In the genomic region with DNA sequence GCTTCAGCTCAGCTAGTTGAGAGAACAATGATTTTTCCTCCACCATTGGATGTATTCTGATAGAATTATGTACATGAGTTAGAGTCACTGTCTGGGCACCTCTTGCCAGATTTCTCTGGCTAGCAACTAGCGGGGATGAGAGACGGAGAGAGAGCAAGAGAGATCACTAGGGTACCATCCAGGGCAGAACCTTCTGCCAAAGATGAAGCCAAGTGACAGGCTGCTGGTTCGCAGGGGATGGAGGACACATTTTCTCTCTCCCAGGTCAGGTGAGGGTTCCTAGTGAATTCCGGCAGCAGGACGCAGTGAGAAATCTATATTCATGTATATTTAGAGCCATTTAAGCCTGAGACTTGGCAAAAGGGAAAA, we compare ENCODE assay signal across 14 mouse cellular contexts.
DNase-seq lines count a peak whose midpoint lies in the region; ATAC-seq lines count a peak whose summit lies in the region.
"Had no signal": no experiment of that assay in that cellular context is flagged by ENCODE, and none has a peak within 500 bp of the region (broad histone marks: within the 10 kb centered on the region; RNA-seq: fewer than 3 reads in every experiment).

No protein-coding gene starts in this region.

- H3K9ac ChIP-seq in intestine, embryonic 14.5 days (ENCODE audit: low read length): no peak overlapping the region
- H3K9ac ChIP-seq in intestine, embryonic 15.5 days: no peak overlapping the region
- H3K9ac ChIP-seq in forebrain, embryonic 14.5 days (ENCODE audit: low read length): peak overlapping the region; percentile 41; the same call in 1 of the 2 replicates
- peak overlapping the region; percentile 16 for H3K9ac ChIP-seq in hindbrain, embryonic 14.5 days
- no peak overlapping the region for H3K9ac ChIP-seq in midbrain, embryonic 15.5 days
- H3K9ac ChIP-seq: liver, embryonic 13.5 days had no signal

- H3K4me3 ChIP-seq in intestine, embryonic 14.5 days (ENCODE audit: low read depth, low read length): no peak overlapping the region
- no peak overlapping the region for H3K4me3 ChIP-seq in intestine, embryonic 15.5 days (replicated peaks)
- no peak overlapping the region for H3K4me3 ChIP-seq in forebrain, embryonic 14.5 days (ENCODE audit: low read depth, low read length)
- H3K4me3 ChIP-seq in hindbrain, embryonic 14.5 days (replicated peaks; ENCODE audit: low read length): no peak overlapping the region
- H3K4me3 ChIP-seq in midbrain, embryonic 15.5 days: no peak overlapping the region
- H3K4me3 ChIP-seq: liver, embryonic 13.5 days had no signal

- H3K9me3 ChIP-seq in intestine, embryonic 14.5 days (ENCODE audit: control insufficient read depth, low read length): no peaks in the 10 kb centered on the region
- no peaks in the 10 kb centered on the region for H3K9me3 ChIP-seq in intestine, embryonic 15.5 days
- no peaks in the 10 kb centered on the region for H3K9me3 ChIP-seq in forebrain, embryonic 14.5 days (replicated peaks; ENCODE audit: control insufficient read depth, low read length)
- H3K9me3 ChIP-seq in hindbrain, embryonic 14.5 days (ENCODE audit: control insufficient read depth, low read length): no peaks in the 10 kb centered on the region
- no peaks in the 10 kb centered on the region for H3K9me3 ChIP-seq in midbrain, embryonic 15.5 days
- H3K9me3 ChIP-seq: liver, embryonic 13.5 days had no signal

- WGBS in intestine, embryonic 14.5 days: 71% methylated on average over 5 of the region's 5 CpGs
- WGBS in intestine, embryonic 15.5 days: 71% methylated on average over 5 of the region's 5 CpGs
- WGBS in forebrain, embryonic 14.5 days: 47% methylated on average over 5 of the region's 5 CpGs
- WGBS in hindbrain, embryonic 14.5 days: 51% methylated on average over 5 of the region's 5 CpGs
- WGBS in midbrain, embryonic 15.5 days: 57% methylated on average over 5 of the region's 5 CpGs

- H3K27me3 ChIP-seq in intestine, embryonic 14.5 days (replicated peaks; ENCODE audit: control insufficient read depth, insufficient read depth, low read length): no peaks in the 10 kb centered on the region
- H3K27me3 ChIP-seq in intestine, embryonic 15.5 days (replicated peaks): no peaks in the 10 kb centered on the region
- H3K27me3 ChIP-seq in forebrain, embryonic 14.5 days (replicated peaks; ENCODE audit: control insufficient read depth, insufficient read depth, low read length): no peaks in the 10 kb centered on the region
- H3K27me3 ChIP-seq in hindbrain, embryonic 14.5 days (ENCODE audit: control insufficient read depth, insufficient read depth, low read length): no peaks in the 10 kb centered on the region
- H3K27me3 ChIP-seq in midbrain, embryonic 15.5 days (replicated peaks): 0 out of 2 replicates have a peak, but pooled peaks cover 3% of the 10 kb centered on the region
- H3K27me3 ChIP-seq: liver, embryonic 13.5 days had no signal

- H3K4me2 ChIP-seq in intestine, embryonic 14.5 days (ENCODE audit: low read length): peak overlapping the region; percentile 2; the same call in 1 of the 2 replicates
- no peak overlapping the region for H3K4me2 ChIP-seq in intestine, embryonic 15.5 days (replicated peaks)
- peak overlapping the region; percentile 43 for H3K4me2 ChIP-seq in forebrain, embryonic 14.5 days (ENCODE audit: low read length)
- H3K4me2 ChIP-seq in hindbrain, embryonic 14.5 days (replicated peaks): peak overlapping the region; percentile 41
- H3K4me2 ChIP-seq in midbrain, embryonic 15.5 days: peak overlapping the region; percentile 40
- H3K4me2 ChIP-seq: liver, embryonic 13.5 days had no signal

- no peak for DNase-seq in intestine, embryonic 14.5 days (ENCODE audit: low spot score)
- DNase-seq in forebrain, embryonic 14.5 days (ENCODE audit: low spot score): no peak
- DNase-seq in hindbrain, embryonic 14.5 days (ENCODE audit: low spot score): no peak
- DNase-seq in MN1 (ENCODE audit: low spot score): no peak
- DNase-seq in adrenal gland, postnatal 4 days (ENCODE audit: low spot score in 2 of 2): no peak
- DNase-seq in frontal cortex, postnatal 25 days (ENCODE audit: low spot score in 2 of 2): no peak
- DNase-seq: adrenal gland, postnatal 25 days; B cell, adult 2 months; kidney, adult 2 months; liver, embryonic 13.5 days; right cerebral cortex, postnatal 25 days had no signal

- no peak for ATAC-seq in intestine, embryonic 14.5 days (replicated peaks; ENCODE audit: low FRiP score, low TSS enrichment, low read depth)
- ATAC-seq in intestine, embryonic 15.5 days: no peak
- ATAC-seq in forebrain, embryonic 14.5 days: peak; percentile 13; the same call in 1 of the 2 replicates
- ATAC-seq in hindbrain, embryonic 14.5 days (ENCODE audit: low FRiP score): no peak
- no peak for ATAC-seq in midbrain, embryonic 15.5 days (replicated peaks)
- ATAC-seq: lung, postnatal 0 days had no signal

- H3K4me1 ChIP-seq in intestine, embryonic 14.5 days (replicated peaks; ENCODE audit: control insufficient read depth, insufficient read depth, low read length): peaks cover 16% of the 10 kb centered on the region; the same call in 1 of the 2 replicates
- H3K4me1 ChIP-seq in intestine, embryonic 15.5 days (replicated peaks): peaks cover 26% of the 10 kb centered on the region
- peaks cover 35% of the 10 kb centered on the region for H3K4me1 ChIP-seq in forebrain, embryonic 14.5 days (ENCODE audit: control insufficient read depth, insufficient read depth, low read length)
- H3K4me1 ChIP-seq in hindbrain, embryonic 14.5 days (replicated peaks; ENCODE audit: control insufficient read depth, insufficient read depth, low read length): peaks cover 41% of the 10 kb centered on the region
- H3K4me1 ChIP-seq in midbrain, embryonic 15.5 days: peaks cover 40% of the 10 kb centered on the region
- H3K4me1 ChIP-seq: liver, embryonic 13.5 days had no signal

- no peak overlapping the region for H3K27ac ChIP-seq in intestine, embryonic 14.5 days (ENCODE audit: low read depth)
- H3K27ac ChIP-seq in intestine, embryonic 15.5 days: no peak overlapping the region
- H3K27ac ChIP-seq in forebrain, embryonic 14.5 days (ENCODE audit: low read depth, low read length): peak overlapping the region; percentile 90
- H3K27ac ChIP-seq in hindbrain, embryonic 14.5 days: peak overlapping the region; percentile 80
- peak overlapping the region; percentile 63 for H3K27ac ChIP-seq in midbrain, embryonic 15.5 days
- H3K27ac ChIP-seq: liver, embryonic 13.5 days had no signal

- H3K36me3 ChIP-seq in intestine, embryonic 14.5 days (ENCODE audit: control insufficient read depth, insufficient read depth, low read length): no peaks in the 10 kb centered on the region
- no peaks in the 10 kb centered on the region for H3K36me3 ChIP-seq in intestine, embryonic 15.5 days
- H3K36me3 ChIP-seq in forebrain, embryonic 14.5 days (ENCODE audit: control insufficient read depth, insufficient read depth, low read length): no peaks in the 10 kb centered on the region
- H3K36me3 ChIP-seq in hindbrain, embryonic 14.5 days (replicated peaks; ENCODE audit: control insufficient read depth, insufficient read depth): no peaks in the 10 kb centered on the region
- no peaks in the 10 kb centered on the region for H3K36me3 ChIP-seq in midbrain, embryonic 15.5 days (replicated peaks)
- H3K36me3 ChIP-seq: liver, embryonic 13.5 days had no signal

Comparison
In these comparisons a context has a peak if more than half of its experiments do, and no peak if none do; other contexts are left out.
1. H3K27ac ChIP-seq: peak in forebrain, embryonic 14.5 days (single experiment), hindbrain, embryonic 14.5 days (single experiment) and midbrain, embryonic 15.5 days (single experiment); none in intestine, embryonic 14.5 days (single experiment) and intestine, embryonic 15.5 days (single experiment).
2. H3K9ac ChIP-seq: peak in forebrain, embryonic 14.5 days (single experiment) and hindbrain, embryonic 14.5 days (single experiment); none in intestine, embryonic 14.5 days (single experiment), intestine, embryonic 15.5 days (single experiment) and midbrain, embryonic 15.5 days (single experiment).